ENCODE assay signal across 9 mouse cellular contexts in the genomic region with DNA sequence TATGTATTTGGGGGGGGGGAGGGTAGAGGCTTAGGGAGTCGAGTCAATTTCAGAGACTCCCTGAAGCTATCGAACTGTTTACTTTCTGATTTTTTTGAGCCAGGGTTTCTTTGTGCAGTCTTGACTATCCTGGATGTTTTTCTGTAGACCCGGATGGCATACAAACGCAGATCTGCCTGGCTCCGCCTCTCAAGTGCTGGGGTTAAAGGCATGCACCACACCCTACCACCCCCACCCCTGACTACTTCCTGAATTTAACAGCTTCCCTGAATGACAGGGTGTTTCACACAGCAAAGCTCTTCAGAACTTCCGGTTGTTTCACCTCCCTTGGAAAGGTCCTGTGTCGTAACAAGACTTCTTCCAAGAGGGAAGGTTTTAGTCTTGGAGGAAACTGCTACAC. TPM values are rescaled to one million over a fixed set of nuclear protein-coding genes. Genes with fewer than 3 reads are reported as not detected.
DNase-seq lines count a peak whose midpoint lies in the region; ATAC-seq and TF ChIP-seq lines count a peak whose summit lies in the region.
"Had no signal": no experiment of that assay in that cellular context is flagged by ENCODE, and none has a peak within 500 bp of the region (broad histone marks: within the 10 kb centered on the region; RNA-seq: fewer than 3 reads in every experiment).

No protein-coding gene starts in this region.

- peak; percentile 3 for DNase-seq in kidney, postnatal 0 days (ENCODE audit: low spot score)
- DNase-seq in kidney, adult 11 months: no peak
- peak; percentile 79 for DNase-seq in induced T-regulatory cell, adult 2 months (ENCODE audit: low read depth)
- DNase-seq in lung, postnatal 36 days: peak; percentile 75
- DNase-seq in thymus, postnatal 14 days: peak; percentile 66
- no peak for DNase-seq in right cerebral cortex, adult 2 months (ENCODE audit: low spot score in 2 of 2)
- DNase-seq in urinary bladder, postnatal 10 days (ENCODE audit: low spot score): no peak
- DNase-seq in adipocyte (ENCODE audit: low spot score): no peak

- ATAC-seq in kidney, postnatal 0 days (replicated peaks; ENCODE audit: low FRiP score, low read depth): no peak

- no peak for TF ChIP-seq CTCF in kidney, postnatal 0 days (IDR thresholded peaks at IDR 0.05; ENCODE audit: low read depth)

- no peaks in the 10 kb centered on the region for H3K36me3 ChIP-seq in kidney, postnatal 0 days (ENCODE audit: insufficient read depth, low read length)
- H3K36me3 ChIP-seq: neural tube, embryonic 13.5 days had no signal

- no peaks in the 10 kb centered on the region for H3K27me3 ChIP-seq in kidney, postnatal 0 days (ENCODE audit: insufficient read depth, low read length)
- H3K27me3 ChIP-seq: neural tube, embryonic 13.5 days had no signal

- H3K27ac ChIP-seq in kidney, postnatal 0 days: no peak overlapping the region
- H3K27ac ChIP-seq: neural tube, embryonic 13.5 days had no signal

- no peak overlapping the region for H3K4me2 ChIP-seq in kidney, postnatal 0 days (ENCODE audit: low read length)
- H3K4me2 ChIP-seq: neural tube, embryonic 13.5 days had no signal

- no peak overlapping the region for H3K9ac ChIP-seq in kidney, postnatal 0 days (ENCODE audit: low read depth, low read length)
- H3K9ac ChIP-seq: neural tube, embryonic 13.5 days had no signal

- 45% methylated on average over 7 of the region's 7 CpGs for WGBS in kidney, postnatal 0 days

- no peaks in the 10 kb centered on the region for H3K9me3 ChIP-seq in kidney, postnatal 0 days (replicated peaks; ENCODE audit: low read length)
- H3K9me3 ChIP-seq: neural tube, embryonic 13.5 days had no signal

- H3K4me1 ChIP-seq in kidney, postnatal 0 days (replicated peaks; ENCODE audit: insufficient read depth, low read length): no peaks in the 10 kb centered on the region
- H3K4me1 ChIP-seq: neural tube, embryonic 13.5 days had no signal

- H3K4me3 ChIP-seq in kidney, postnatal 0 days (replicated peaks; ENCODE audit: low read depth, low read length): no peak overlapping the region
- H3K4me3 ChIP-seq: neural tube, embryonic 13.5 days had no signal

RNA-seq across cellular contexts. Expression of gene Utp14a, which starts 22.2 kb away (rescaled TPM):
- 14.0 and 16.2 TPM in 2 replicates for polyA plus RNA-seq in kidney, postnatal 0 days (2015; fragmentation: Nextera tagmentation; extraction: Ambion mirVana)

RNA-seq across cellular contexts. Expression of gene Zdhhc9, which starts 25.7 kb away (rescaled TPM):
- polyA plus RNA-seq in kidney, postnatal 0 days (2015; fragmentation: Nextera tagmentation; extraction: Ambion mirVana): 3.8 and 5.1 TPM in 2 replicates

Comparison
In these comparisons a context has a peak if more than half of its experiments do, and no peak if none do; other contexts are left out.
1. DNase-seq: peak in kidney, postnatal 0 days (single experiment), induced T-regulatory cell, adult 2 months (single experiment), lung, postnatal 36 days (single experiment) and thymus, postnatal 14 days (single experiment); none in kidney, adult 11 months (single experiment), right cerebral cortex, adult 2 months (0 of 2), urinary bladder, postnatal 10 days (single experiment) and adipocyte (single experiment).